Mouse (Mus musculus): ENCODE data around the gene Golph3. TPM values are rescaled to one million over a fixed set of nuclear protein-coding genes. Genes with fewer than 3 reads are reported as not detected.

The Golph3 gene
- polyA plus RNA-seq, 1 experiment from 2014 or later, result 68.7 TPM

DNA sequence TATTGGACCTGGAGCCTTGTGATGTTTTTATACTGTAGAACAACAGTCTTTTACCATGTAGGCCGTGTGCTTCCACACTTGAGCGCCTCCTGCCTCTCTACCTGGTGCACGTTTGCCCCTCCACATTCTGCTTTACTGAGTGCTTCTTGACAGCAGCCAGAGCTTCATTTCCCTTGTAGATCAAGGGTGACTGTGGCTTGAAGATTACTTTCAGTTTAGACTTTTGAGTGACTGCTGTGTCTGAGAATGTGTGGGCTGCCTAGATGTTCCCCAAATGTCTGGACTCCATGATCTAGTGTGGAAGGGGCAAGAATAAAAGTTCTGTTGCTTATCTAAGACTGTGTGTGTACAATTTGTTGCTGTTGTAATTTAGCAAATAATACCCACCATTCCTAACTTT is 27.7 kb downstream of the Golph3 start:
- no peaks in the 10 kb centered on the region for H3K4me1 ChIP-seq
- H3K36me3 ChIP-seq (replicated peaks), result peaks cover 85% of the 10 kb centered on the region
- no peaks in the 10 kb centered on the region for H3K9me3 ChIP-seq
- no peaks in the 10 kb centered on the region for H3K27me3 ChIP-seq (ENCODE audit: poor library complexity, severe bottlenecking)
- no peak for DNase-seq (ENCODE audit: extremely low spot score, low spot score)
- H3K27ac ChIP-seq, result no peak overlapping the region
- WGBS, result 95% methylated on average over 3 of the region's 3 CpGs
- no peak overlapping the region for H3K4me3 ChIP-seq

- Histone ChIP-seq H3K4me3 (no peak overlapping the region), H3K36me3 (replicated peaks) (peaks cover 84% of the 10 kb centered on the region), H3K9me3 (no peaks in the 10 kb centered on the region), H3K27ac (no peak overlapping the region), H3K27me3 (ENCODE audit: poor library complexity, severe bottlenecking) (no peaks in the 10 kb centered on the region), H3K4me1 (no peaks in the 10 kb centered on the region)
- 93% methylated on average over 5 of the region's 5 CpGs for WGBS
- no peak for DNase-seq (ENCODE audit: extremely low spot score, low spot score)
These were observed 28.6 kb downstream of the Golph3 start for GRCm38 (mm10) chr15:12349840-12350239.

GRCm38 (mm10) chr15:12351470-12351869 is 30.2 kb downstream of the Golph3 start:
- H3K27ac ChIP-seq, result no peak overlapping the region
- no peaks in the 10 kb centered on the region for H3K27me3 ChIP-seq (ENCODE audit: poor library complexity, severe bottlenecking)
- H3K4me3 ChIP-seq, result no peak overlapping the region
- no peaks in the 10 kb centered on the region for H3K4me1 ChIP-seq
- peaks cover 84% of the 10 kb centered on the region for H3K36me3 ChIP-seq (replicated peaks)
- H3K9me3 ChIP-seq, result no peaks in the 10 kb centered on the region
- no peak for DNase-seq (ENCODE audit: extremely low spot score, low spot score)
- whole genome bisulfite sequencing, result 95% methylated on average over 7 of the region's 7 CpGs

DNA sequence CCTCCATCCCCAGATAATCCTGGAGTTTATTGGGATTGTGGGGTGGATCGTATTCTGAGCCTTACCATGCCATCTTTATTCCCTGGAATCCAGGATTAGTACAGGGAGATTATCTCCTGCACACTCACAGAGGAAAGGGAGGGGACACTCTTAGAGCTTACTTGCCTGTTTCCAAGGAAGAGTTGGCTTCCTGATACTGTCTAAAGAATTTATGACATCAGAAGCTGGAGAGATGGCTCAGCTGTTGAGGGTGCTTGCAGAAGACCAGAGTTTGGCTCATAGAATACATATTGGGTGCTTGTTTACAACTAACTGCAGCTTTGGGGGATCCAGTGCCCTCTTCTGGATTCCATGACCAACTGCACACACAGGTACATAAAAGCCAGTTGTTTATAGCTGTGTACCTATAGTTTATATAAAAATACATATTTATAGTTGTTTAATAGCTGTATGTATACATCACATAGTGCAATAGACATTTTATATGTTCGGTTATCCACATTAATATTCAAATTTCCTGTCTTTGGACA is 33.1 kb downstream of the Golph3 start:
- H3K36me3 ChIP-seq (replicated peaks), result peaks cover 82% of the 10 kb centered on the region
- WGBS, result 92% methylated on average over 2 of the region's 2 CpGs
- H3K4me3 ChIP-seq, result no peak overlapping the region
- no peak overlapping the region for H3K27ac ChIP-seq
- no peaks in the 10 kb centered on the region for H3K9me3 ChIP-seq
- no peaks in the 10 kb centered on the region for H3K27me3 ChIP-seq (ENCODE audit: poor library complexity, severe bottlenecking)
- DNase-seq (ENCODE audit: extremely low spot score, low spot score), result no peak
- H3K4me1 ChIP-seq, result no peaks in the 10 kb centered on the region

- 97% methylated on average over 6 of the region's 6 CpGs for WGBS
- no peaks in the 10 kb centered on the region for H3K27me3 ChIP-seq (ENCODE audit: poor library complexity, severe bottlenecking)
- no peak overlapping the region for H3K4me3 ChIP-seq
- no peaks in the 10 kb centered on the region for H3K4me1 ChIP-seq
- H3K36me3 ChIP-seq (replicated peaks), result peaks cover 73% of the 10 kb centered on the region
- DNase-seq (ENCODE audit: extremely low spot score, low spot score), result no peak
- H3K9me3 ChIP-seq, result no peaks in the 10 kb centered on the region
- H3K27ac ChIP-seq, result no peak overlapping the region
These were observed 34.0 kb downstream of the Golph3 start for GRCm38 (mm10) chr15:12355261-12355660.

DNA sequence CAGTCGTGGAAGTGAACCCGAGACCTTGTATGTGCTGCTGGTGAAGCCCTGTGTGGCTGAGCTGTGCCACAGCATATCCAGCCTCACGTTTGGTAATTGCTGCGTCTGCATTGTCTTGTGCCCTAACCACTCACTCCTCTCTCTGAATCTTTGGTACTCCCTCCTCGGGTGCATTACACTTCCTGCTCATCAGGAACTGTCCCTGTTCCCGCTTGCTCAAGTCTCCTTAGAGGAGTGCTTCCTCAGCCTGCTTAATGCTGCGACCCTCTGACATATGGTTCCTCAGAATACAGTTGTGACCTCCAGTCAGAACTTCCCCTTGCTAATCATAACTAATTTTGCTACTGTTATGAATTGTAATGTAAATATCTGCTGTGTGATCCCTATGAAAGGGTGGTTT is 34.7 kb downstream of the Golph3 start:
- H3K4me1 ChIP-seq, result no peaks in the 10 kb centered on the region
- H3K4me3 ChIP-seq, result no peak overlapping the region
- WGBS, result 91% methylated on average over 7 of the region's 7 CpGs
- H3K27ac ChIP-seq, result no peak overlapping the region
- no peaks in the 10 kb centered on the region for H3K9me3 ChIP-seq
- DNase-seq (ENCODE audit: extremely low spot score, low spot score), result no peak
- no peaks in the 10 kb centered on the region for H3K27me3 ChIP-seq (ENCODE audit: poor library complexity, severe bottlenecking)
- peaks cover 71% of the 10 kb centered on the region for H3K36me3 ChIP-seq (replicated peaks)

GRCm38 (mm10) chr15:12357459-12357858 is 36.2 kb downstream of the Golph3 start:
- DNase-seq (ENCODE audit: extremely low spot score, low spot score), result no peak
- Histone ChIP-seq H3K27ac (no peak overlapping the region), H3K9me3 (no peaks in the 10 kb centered on the region), H3K36me3 (replicated peaks) (peaks cover 59% of the 10 kb centered on the region), H3K4me3 (no peak overlapping the region), H3K4me1 (no peaks in the 10 kb centered on the region), H3K27me3 (ENCODE audit: poor library complexity, severe bottlenecking) (no peaks in the 10 kb centered on the region)

DNA sequence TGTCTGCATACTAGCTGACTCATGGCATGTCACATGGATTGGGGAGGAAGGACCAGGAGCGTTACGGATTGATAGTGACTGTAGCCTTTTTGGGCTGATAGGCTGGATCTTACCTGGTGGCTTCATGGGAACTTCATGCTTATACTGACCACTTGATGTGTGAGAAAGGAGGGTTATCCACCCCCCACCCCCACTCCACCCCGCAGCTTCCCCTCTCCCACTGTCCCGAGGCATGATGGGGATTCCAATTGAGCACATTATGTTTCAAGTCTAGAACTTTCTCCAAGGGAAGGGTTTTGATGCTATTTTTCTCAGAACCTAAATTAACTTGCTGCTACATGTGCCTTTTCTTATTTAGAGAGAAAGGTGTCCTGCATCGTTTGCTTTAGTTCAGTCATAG is 37.1 kb downstream of the Golph3 start:
- Histone ChIP-seq H3K27me3 (ENCODE audit: poor library complexity, severe bottlenecking) (no peaks in the 10 kb centered on the region), H3K27ac (no peak overlapping the region), H3K9me3 (no peaks in the 10 kb centered on the region), H3K4me3 (no peak overlapping the region), H3K4me1 (no peaks in the 10 kb centered on the region), H3K36me3 (replicated peaks) (peaks cover 50% of the 10 kb centered on the region)
- WGBS, result 96% methylated on average over 5 of the region's 5 CpGs
- no peak for DNase-seq (ENCODE audit: extremely low spot score, low spot score)

DNA sequence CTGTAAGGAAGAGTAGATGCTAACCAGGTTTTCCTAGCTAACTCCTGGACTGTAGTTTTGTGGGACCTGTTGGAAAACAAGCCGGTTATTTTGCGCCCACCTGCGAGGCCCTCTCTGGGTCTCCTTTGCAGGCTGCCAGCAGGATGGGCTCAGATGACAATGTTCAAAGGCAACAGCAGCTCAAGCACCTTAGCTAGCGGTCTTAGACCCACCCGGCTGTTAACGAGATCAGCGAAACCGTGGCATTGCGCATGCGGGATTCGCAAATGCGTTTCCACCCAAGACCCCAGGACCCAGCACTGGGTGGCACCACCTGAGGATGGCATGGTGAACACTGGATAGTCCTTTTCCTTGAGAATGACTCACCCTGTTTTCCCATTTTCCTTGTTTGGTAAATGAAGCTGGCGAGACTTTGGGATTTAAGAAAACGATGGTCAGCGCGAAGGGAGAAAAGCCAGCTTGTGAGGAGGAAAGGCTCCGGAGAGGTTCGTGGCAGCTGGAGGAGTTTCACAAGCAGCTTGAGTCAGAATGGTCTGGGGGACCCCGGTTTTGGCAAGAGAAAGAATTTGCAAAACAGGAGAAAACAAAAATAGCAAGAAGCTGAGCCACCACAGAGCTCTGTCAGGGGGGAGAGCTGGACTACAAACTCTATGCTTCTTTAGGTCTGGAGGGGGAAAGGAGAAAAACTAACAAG is 39.4 kb downstream of the Golph3 start:
- H3K27ac ChIP-seq, result no peak overlapping the region
- WGBS, result 82% methylated on average over 19 of the region's 19 CpGs
- no peak overlapping the region for H3K4me3 ChIP-seq
- H3K9me3 ChIP-seq, result no peaks in the 10 kb centered on the region
- DNase-seq (ENCODE audit: extremely low spot score, low spot score), result no peak
- peaks cover 28% of the 10 kb centered on the region for H3K36me3 ChIP-seq (replicated peaks)
- H3K27me3 ChIP-seq (ENCODE audit: poor library complexity, severe bottlenecking), result no peaks in the 10 kb centered on the region
- peaks cover under 1% of the 10 kb centered on the region for H3K4me1 ChIP-seq

- 92% methylated on average over 14 of the region's 14 CpGs for WGBS
- Histone ChIP-seq H3K36me3 (replicated peaks) (peaks cover 15% of the 10 kb centered on the region), H3K4me1 (peaks cover 14% of the 10 kb centered on the region), H3K27ac (no peak overlapping the region), H3K4me3 (no peak overlapping the region), H3K27me3 (ENCODE audit: poor library complexity, severe bottlenecking) (no peaks in the 10 kb centered on the region), H3K9me3 (no peaks in the 10 kb centered on the region)
- no peak for DNase-seq (ENCODE audit: extremely low spot score, low spot score)
These were observed 40.9 kb downstream of the Golph3 start for GRCm38 (mm10) chr15:12362001-12362700.

- H3K27me3 ChIP-seq (ENCODE audit: poor library complexity, severe bottlenecking), result no peaks in the 10 kb centered on the region
- peaks cover 13% of the 10 kb centered on the region for H3K36me3 ChIP-seq (replicated peaks)
- no peaks in the 10 kb centered on the region for H3K9me3 ChIP-seq
- no peak for DNase-seq (ENCODE audit: extremely low spot score, low spot score)
- no peak overlapping the region for H3K27ac ChIP-seq
- 86% methylated on average over 6 of the region's 6 CpGs for WGBS
- H3K4me1 ChIP-seq, result peaks cover 18% of the 10 kb centered on the region
- H3K4me3 ChIP-seq, result no peak overlapping the region
These were observed 41.4 kb downstream of the Golph3 start for GRCm38 (mm10) chr15:12362701-12363040.

DNA sequence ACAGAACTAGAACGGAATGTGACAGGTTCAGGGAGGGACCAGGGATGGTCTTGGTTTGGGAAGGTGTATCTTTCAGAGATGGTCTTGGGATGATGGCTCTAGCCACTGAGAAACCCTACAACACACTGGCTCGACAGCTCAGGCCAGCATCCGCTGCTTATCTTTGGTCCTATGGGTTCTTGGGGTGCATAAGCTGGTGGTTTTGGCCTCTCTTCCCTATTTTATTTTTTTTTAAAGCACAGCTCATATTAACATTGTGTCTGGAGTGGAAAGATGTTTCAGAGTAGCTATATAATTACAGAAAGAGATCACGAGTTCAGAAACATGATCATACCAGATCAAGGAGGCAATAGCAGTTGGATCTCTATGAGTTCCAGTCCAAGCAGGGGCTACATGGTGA is 42.8 kb downstream of the Golph3 start:
- Histone ChIP-seq H3K27me3 (ENCODE audit: poor library complexity, severe bottlenecking) (no peaks in the 10 kb centered on the region), H3K27ac (no peak overlapping the region), H3K9me3 (no peaks in the 10 kb centered on the region), H3K36me3 (replicated peaks) (peaks cover 7% of the 10 kb centered on the region), H3K4me3 (no peak overlapping the region), H3K4me1 (peaks cover 27% of the 10 kb centered on the region)
- DNase-seq (ENCODE audit: extremely low spot score, low spot score), result no peak
- 96% methylated on average over 4 of the region's 4 CpGs for WGBS

- peaks cover 27% of the 10 kb centered on the region for H3K4me1 ChIP-seq
- H3K4me3 ChIP-seq, result no peak overlapping the region
- no peaks in the 10 kb centered on the region for H3K27me3 ChIP-seq (ENCODE audit: poor library complexity, severe bottlenecking)
- H3K27ac ChIP-seq, result 0 out of 2 replicates have a peak overlapping the region, but pooled peaks have one; percentile 51
- no peaks in the 10 kb centered on the region for H3K9me3 ChIP-seq
- peaks cover 5% of the 10 kb centered on the region for H3K36me3 ChIP-seq (replicated peaks)
- no peak for DNase-seq (ENCODE audit: extremely low spot score, low spot score)
- WGBS, result 86% methylated on average over 15 of the region's 15 CpGs
These were observed 44.3 kb downstream of the Golph3 start for GRCm38 (mm10) chr15:12365416-12366071.

Data from forebrain, embryonic 10.5 days (tissue).